Mouse (Mus musculus) macrophage (primary cell): ENCODE results near the gene Pik3ca. TPM values are rescaled to one million over a fixed set of nuclear protein-coding genes. Genes with fewer than 3 reads are reported as not detected.

Source experiments
- H3K27ac ChIP-seq: fragments of 350-480 bp; formaldehyde crosslinking; 2 replicates; pipeline ENCODE4 v1.9.0; 2021
- H3K36me3 ChIP-seq: fragments of 350-480 bp; formaldehyde crosslinking; 2 replicates; pipeline ENCODE4 v1.9.0; 2021; ENCODE audit errors: inconsistent target
- H3K4me3 ChIP-seq: fragments of 350-480 bp; formaldehyde crosslinking; 2 replicates; pipeline ENCODE4 v1.9.0; 2021; ENCODE audit errors: inconsistent target
- H3K79me2 ChIP-seq: fragments of 350-480 bp; formaldehyde crosslinking; 2 replicates; pipeline ENCODE4 v1.9.0; 2021; ENCODE audit errors: inconsistent target
- WGBS: methylation state at CpG from one replicate; pipeline ENCODE4 v1.1.7; 2026; ENCODE audit warnings: inconsistent platforms; ENCODE audit not compliant: missing documents; 5-methylcytosine and 5-hydroxymethylcytosine counted together
- polyA plus RNA-seq: library from polyadenylated mRNA; stranded (reverse); fragments of 250-400 nt; gene quantifications from 3 replicates; pipeline ENCODE4 v1.2.4, GENCODE M21; 2018; ENCODE audit warnings: inconsistent platforms

Gene Pik3ca
- polyA plus RNA-seq, 1 experiment from 2014 or later: 25.9 TPM

DNA sequence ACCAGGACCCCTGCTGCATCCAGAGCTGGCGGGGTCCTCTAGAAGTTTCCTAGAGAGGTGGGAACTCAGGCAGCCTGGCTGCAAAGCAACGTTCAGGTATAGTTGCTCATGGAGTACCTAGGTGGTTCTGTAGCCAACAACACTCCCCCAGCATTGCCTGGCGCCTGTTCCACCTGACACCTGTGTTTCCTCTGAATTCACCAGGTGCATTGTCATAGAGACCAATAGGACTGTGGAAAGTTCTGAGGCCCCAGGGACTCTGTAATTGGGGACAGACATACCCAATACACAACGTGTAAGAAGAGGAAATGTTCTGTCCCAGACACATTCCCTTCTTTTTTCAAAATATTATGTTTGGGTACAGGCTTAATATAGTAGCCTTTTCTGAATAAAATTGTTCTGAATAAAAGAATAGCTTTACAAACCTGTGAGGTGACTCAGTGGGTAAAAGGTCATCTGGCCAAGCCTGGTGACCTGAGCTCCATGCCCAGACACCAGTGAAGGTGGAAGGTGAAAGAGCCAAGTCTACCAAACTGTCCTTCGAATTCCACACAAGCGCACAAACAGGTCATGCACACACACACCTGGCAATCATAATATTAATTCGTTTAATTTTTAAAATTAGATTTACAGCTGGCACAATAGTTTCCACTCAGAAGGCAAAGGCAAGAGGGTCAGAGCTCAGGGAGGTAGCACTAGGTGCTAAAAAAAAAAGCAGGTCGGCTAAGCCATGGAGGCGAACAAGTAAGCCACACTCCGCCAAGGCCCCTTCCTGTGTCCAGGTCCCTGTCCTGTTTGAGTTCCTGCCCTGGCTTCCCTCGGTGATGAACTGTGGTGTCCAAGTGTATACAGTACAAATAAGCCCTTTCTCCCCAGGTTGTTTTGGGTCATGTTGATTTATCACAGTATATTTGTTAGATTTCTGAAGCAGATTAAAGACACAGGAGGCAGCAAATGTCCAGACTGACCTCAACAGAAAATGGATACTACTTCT is 94.9 kb downstream of the Pik3ca start, which contains the start of gene Kcnmb3:
Gene Kcnmb3 (minus strand): TSS at position 135 of the 994 bp plus-strand sequence.
- Histone ChIP-seq H3K36me3 (no peaks in the 10 kb centered on the region), H3K79me2 (no peaks in the 10 kb centered on the region), H3K4me3 (no peak within 1 kb of the TSS), H3K27ac (no peak within 1 kb of the TSS)
- WGBS: 82% methylated on average over 11 of the region's 11 CpGs

DNA sequence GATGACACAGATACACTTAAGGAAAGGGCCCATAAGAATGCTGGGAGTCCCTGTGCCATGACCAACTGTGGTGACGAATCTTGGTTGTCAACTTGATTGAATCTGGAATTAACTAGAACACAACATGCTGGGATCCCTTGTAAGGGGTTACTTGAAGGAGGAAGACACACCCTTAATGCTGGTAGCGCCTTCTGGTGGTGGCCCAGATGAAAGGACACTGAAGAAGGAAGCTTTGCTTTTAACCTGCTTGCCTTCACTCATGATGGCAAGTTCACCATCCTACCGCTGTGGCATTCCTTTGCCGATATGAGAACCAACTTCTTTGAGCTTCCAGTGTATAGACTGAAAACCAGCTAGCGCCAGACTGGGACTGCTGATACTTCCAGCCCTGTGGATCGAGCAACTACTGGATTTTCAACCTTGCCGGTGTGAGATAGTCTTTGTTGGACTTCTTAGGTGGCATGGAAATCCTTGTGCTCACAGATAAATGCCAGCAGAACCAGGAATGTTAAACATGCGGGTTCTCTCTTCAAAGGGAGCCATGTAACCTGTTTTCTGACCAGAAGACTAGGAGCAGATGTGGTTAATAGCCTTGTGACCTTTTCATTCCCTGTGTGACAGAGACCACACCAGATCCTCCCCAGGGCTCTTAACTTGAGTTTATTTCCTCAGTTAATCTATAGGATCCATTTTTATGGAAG is 97.1 kb downstream of the Pik3ca start:
- WGBS: 90% methylated on average over 8 of the region's 8 CpGs
- Histone ChIP-seq H3K36me3 (no peaks in the 10 kb centered on the region), H3K27ac (no peak overlapping the region), H3K79me2 (no peaks in the 10 kb centered on the region), H3K4me3 (no peak overlapping the region)

DNA sequence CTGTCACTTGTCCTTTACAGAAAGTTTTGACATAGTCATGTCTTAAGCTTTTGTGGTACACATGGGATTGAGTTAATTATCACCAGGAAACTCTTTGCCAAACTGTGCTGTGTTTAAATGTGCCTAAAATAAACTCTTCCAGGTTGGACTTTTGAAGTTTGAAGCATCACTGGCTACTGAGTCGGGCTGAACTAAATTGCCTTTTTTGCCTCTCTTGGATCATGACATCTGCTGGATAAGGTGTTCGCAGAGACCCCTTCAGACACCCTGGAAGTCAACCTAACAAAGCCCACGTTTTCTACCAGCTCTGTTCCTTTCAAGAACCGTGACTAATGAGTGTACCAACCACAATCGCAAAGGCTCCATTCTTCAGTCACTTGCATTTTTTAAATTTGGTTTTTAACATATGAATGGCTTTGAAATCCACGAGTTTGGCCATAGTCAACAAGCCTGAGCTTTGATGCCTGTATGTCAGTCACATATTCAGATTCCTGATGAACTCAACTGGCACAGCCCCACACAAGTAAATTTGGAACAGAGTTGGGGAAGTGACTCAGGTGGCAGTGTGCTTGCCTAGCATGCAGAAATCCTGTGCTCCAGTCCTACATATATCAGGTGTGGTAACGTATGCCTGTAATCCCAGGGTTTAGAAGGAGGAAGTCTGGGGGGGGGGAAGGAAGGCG is 97.8 kb downstream of the Pik3ca start:
- no peaks in the 10 kb centered on the region for H3K36me3 ChIP-seq
- no peak overlapping the region for H3K27ac ChIP-seq
- no peaks in the 10 kb centered on the region for H3K79me2 ChIP-seq
- 76% methylated on average over 8 of the region's 8 CpGs for WGBS
- no peak overlapping the region for H3K4me3 ChIP-seq

DNA sequence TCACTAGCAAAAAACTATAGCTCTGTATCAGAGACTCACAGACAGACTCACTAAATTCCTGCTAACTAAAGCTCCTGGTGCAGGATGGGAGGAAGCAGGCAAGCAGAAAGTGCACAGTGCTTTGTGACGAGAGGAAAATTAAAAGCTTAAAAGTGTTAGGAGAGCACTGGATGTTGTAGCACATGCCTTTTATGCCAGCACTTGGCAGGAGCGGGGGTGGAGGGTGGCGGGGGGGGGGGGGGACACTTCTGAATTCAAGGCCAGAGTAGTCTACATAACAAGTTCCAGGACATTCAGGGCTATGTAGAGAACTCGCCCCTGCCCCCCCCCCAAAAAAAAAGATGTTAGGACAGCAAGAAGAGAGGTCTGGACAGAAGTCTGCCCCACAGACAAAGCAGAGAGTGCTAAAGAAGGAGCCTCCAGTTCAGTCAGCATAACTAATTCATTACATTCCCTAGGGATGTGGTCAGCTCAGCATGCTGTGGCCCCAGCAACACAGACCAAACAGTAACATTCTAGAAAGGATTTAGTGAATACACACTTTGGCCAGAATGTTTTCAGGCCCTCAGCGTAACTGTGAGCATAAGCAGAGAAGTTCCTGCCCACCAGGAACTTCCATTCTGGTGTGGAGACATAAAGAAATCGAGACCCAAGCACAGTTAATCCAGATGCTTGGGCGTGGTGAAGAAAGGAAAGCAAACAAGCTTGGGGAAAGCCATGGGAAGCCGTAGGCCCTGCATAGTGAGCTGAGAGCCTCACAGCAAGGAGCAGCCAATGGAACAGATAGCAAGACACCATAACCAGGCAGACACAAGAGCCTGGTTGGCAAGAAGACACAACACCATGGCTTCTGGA is 98.6 kb downstream of the Pik3ca start:
- Histone ChIP-seq H3K4me3 (no peak overlapping the region), H3K79me2 (no peaks in the 10 kb centered on the region), H3K27ac (no peak overlapping the region), H3K36me3 (no peaks in the 10 kb centered on the region)
- WGBS: 78% methylated on average over 8 of the region's 8 CpGs

DNA sequence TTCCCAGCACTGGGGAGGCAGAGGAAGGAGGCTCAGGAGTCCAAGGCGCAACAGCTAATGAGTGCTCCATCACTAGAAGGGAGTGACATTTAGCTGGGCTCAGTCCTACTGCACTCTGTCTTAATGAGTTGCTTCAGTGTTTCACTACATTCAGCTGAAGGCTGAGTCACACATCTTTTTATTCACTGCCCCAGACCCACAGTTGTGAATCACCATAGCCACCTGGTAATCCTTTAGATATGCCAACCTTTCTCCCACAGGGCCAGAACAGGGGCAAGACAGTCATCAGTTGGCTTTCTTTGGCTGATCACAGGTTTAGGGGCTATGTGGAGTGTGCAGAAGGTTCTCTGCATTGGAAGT is 99.2 kb downstream of the Pik3ca start:
- Histone ChIP-seq H3K36me3 (no peaks in the 10 kb centered on the region), H3K27ac (no peak overlapping the region), H3K4me3 (no peak overlapping the region), H3K79me2 (no peaks in the 10 kb centered on the region)
- WGBS: 100% methylated on average over 1 of the region's 1 CpGs

DNA sequence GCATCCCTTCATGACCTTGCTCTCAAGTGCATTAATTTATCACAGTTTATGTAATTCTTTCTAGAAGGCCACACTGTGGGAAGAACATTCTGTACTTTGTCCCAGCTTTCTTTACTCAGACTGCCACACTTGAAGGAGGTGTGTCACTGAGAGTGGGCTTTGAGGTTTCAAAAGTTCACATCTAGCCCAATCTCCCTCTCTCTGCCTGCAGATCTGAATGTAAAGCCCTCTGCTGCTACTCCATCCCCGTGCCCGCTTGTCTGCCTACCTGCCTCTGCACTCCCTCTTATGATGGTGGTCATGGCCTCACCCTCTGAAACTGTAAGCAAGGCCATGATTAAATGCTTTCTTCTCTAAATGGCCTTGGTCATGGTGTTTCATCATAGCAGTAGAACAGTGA is 102.9 kb downstream of the Pik3ca start:
- Histone ChIP-seq H3K4me3 (no peak overlapping the region), H3K79me2 (no peaks in the 10 kb centered on the region), H3K27ac (no peak overlapping the region), H3K36me3 (no peaks in the 10 kb centered on the region)
- WGBS: 96% methylated on average over 2 of the region's 2 CpGs

DNA sequence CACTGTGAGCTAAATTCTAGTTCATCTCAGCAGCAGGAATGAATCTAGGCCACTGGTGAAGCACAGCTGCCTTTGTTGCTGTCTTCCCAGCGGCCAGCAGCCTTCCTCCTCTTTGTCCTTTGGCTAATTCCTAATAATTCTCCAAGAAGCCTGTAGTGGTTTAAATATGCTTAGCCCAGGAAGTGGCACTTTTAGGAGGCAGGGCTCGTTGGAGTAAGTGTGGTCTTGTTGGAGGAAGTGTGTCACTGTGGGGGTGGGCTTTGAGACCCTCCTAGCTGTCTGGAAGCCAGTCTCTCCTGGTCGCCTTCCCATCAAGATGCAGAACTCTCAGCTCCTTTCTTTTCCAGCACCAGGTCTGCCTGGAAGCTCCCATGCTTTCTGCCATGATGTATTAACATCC is 108.4 kb downstream of the Pik3ca start:
- peaks cover under 1% of the 10 kb centered on the region; the same call in 1 of the 2 replicates for H3K79me2 ChIP-seq
- H3K4me3 ChIP-seq: no peak overlapping the region
- no peak overlapping the region for H3K27ac ChIP-seq
- no peaks in the 10 kb centered on the region for H3K36me3 ChIP-seq
- 75% methylated on average over 3 of the region's 3 CpGs for WGBS

DNA sequence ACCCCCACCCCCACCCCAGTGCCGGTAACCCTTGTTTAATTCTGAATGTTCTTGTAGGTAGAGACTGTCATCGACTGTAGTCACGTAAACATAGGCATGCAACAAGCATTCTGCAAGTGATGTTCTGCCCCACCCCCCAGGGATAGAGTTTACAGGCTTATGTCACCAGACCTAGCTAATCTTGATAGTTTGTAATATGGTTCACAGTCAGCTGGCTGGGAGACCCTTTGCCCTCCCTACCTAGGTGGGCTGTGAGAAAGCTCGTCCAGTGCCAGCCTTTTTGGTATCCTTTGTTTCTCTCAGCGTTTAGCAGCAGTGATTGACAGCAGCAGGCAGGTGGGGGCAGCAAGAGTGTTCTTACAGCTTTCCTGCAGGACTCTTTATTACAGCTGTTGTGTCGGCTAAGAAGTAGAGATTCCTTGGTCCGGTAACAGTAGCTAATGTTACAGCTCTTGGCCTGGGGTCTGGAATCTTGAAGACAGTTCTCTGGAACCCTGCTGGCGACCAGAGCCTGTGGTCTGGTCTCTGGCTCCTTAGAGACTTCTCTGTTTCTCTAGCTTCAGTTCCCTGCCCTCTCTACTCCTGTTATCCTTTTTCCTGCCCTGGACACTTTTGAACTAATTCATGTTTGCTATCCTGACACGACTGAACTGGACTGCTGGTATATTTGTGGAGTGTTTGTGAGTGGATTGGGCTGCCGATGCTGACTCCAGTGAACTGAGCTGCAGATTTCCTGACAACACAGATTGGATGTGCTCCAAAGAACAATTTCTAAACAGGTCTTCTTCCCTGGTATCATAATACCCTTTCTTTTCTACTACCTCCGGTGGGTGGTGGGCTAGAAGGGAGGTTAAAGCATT is 109.1 kb downstream of the Pik3ca start:
- no peaks in the 10 kb centered on the region for H3K36me3 ChIP-seq
- H3K79me2 ChIP-seq: peaks cover 8% of the 10 kb centered on the region
- 90% methylated on average over 11 of the region's 11 CpGs for WGBS
- no peak overlapping the region for H3K27ac ChIP-seq
- no peak overlapping the region for H3K4me3 ChIP-seq

DNA sequence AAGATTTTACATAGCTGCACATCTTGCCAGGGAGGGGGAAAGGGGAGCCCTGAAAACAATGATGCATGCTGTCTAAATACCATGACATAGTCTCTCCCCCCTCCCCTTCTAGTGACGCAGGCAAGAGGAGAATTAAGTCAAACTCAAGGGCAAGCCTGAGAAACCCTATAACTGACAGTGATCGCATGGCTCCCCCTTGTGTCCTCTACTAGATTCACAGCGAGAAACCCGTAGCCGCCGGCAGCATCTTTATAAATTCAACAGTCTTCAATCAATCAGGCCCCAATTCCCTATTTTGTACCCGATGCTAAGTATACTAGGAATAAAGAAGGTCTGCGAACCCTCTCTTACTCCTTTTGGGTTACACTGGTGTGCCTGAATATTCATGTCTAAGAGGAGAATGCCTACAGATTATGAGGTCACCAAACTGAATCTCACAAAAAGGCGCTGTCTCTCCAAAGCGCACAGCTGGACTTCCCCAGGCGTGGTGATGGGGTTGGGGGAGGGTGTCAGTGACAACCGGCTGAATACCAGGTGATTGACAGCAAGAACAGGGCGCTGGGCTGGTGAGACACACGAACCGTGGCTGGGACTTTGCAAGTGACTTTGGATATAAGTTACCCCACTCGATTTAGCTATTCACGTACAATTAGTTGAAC is 111.3 kb downstream of the Pik3ca start:
- Histone ChIP-seq H3K4me3 (no peak overlapping the region), H3K36me3 (no peaks in the 10 kb centered on the region), H3K27ac (no peak overlapping the region), H3K79me2 (peaks cover 30% of the 10 kb centered on the region)
- WGBS: 5% methylated on average over 17 of the region's 17 CpGs

DNA sequence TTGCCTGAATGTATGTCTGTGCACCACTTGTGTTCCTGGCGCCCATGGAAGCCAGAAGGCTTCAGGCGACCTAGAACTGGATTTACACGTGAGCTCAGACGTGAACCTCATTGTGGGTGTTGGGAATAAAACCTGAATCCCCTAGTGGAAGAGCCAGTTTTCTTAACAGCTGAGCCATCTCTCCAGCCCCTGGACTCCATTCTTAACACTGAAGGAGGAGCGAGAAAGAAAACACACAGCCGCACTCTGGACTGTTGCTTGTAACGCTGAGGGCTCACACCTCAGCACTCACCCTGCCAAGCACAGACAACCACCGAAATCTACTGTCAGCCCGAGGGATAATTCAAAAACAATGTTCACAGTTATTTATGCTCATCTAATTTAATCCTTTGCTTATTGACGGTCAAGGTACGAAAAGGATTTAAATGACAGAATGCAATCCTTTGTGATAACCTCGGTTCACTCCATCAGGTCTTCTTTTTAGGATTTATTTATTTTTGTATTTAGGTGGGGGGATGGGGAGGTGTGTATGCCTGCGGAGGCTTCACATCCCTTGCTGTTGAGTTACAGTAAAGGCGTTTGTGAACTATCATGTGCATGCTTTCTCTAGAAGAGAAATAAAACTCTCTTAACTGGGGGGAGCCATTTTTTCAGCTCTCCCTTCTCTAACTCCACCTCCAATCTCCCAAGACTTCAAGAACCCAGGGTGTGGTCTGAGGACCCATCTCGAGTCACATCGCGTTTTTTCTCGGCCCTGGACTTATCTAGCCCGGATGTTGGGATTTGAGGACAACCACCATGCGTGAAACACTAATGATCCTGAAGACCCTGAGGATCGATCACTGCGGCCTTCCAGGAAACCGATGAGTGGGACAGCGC is 112.3 kb downstream of the Pik3ca start, which contains the start of gene Zfp639:
Gene Zfp639 (plus strand): TSS at position 764 of the 879 bp plus-strand sequence.
- WGBS: 22% methylated on average over 24 of the region's 24 CpGs
- H3K4me3 ChIP-seq: peak within 1 kb of the TSS; percentile 85
- H3K79me2 ChIP-seq: peaks cover 39% of the 10 kb centered on the region
- peak within 1 kb of the TSS; percentile 66 for H3K27ac ChIP-seq
- peaks cover 5% of the 10 kb centered on the region; the same call in 1 of the 2 replicates for H3K36me3 ChIP-seq

DNA sequence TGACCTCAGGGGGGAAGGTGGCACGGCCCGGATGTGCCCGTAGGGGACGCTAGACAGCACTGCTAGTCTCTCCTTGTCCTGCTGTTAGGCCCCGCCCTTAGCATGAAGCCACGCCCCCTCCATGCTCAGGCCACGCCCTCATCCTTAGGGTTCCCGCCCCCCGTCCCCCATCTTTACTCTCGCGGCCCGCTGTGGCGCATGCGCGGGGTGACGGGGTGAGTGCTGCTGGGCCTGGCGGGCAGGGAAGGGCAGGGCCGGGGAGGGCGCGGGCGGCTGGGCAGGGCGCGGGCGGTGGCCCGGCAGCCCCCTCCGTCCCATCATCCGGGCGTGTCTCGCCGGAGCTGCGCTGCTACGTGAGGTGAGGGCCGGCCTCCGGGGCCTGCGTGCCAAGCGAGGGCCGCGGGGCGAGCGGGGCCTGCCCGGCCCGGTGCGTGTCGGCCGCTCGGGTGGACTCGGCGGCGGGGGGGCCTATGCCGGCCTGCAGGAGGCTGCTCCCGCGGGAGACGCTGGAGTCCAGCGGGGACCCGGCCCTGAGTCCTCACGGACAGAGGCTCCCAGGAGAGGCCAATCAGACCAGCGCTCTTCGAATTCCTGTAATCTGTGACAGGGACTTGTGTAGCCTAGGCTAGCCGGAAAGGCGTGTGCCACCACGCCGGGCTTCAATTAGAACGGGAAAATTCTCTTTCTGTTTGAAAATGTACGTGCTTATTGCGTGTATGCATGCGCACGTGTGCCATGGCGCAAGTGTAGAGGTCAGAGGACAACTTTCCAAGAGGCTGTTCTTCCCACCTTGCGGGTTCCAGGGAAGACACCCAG is 113.1 kb downstream of the Pik3ca start:
- 1% methylated on average over 66 of the region's 69 CpGs for WGBS
- H3K27ac ChIP-seq: peak overlapping the region; percentile 66
- H3K79me2 ChIP-seq: peaks cover 48% of the 10 kb centered on the region

More for the DNA sequence above, 113.1 kb downstream of the Pik3ca start:
- Histone ChIP-seq H3K36me3 (peaks cover 14% of the 10 kb centered on the region), H3K4me3 (peak overlapping the region; percentile 85)
